Mouse (Mus musculus): Measurements from ENCODE around the gene Hltf. TPM values are rescaled to one million over a fixed set of nuclear protein-coding genes. Genes with fewer than 3 reads are reported as not detected.

Hltf gene
- total RNA-seq, 4 experiments from 2014 or later = 1.3 to 2.4 (median 2.2) TPM

GRCm38 (mm10) chr3:20145696-20146113 is 88.1 kb downstream of the Hltf start:
- DNase-seq (ENCODE audit: low spot score in 2 of 2) = no peak

GRCm38 (mm10) chr3:20146884-20147395 is 89.3 kb downstream of the Hltf start:
- no peak for DNase-seq (ENCODE audit: low spot score in 2 of 2)

GRCm38 (mm10) chr3:20147647-20148046 is 90.0 kb downstream of the Hltf start:
- no peak for DNase-seq (ENCODE audit: low spot score in 2 of 2)

GRCm38 (mm10) chr3:20150511-20150910 is 92.9 kb downstream of the Hltf start:
- DNase-seq (ENCODE audit: low spot score in 2 of 2) = no peak

GRCm38 (mm10) chr3:20151651-20152050 is 94.0 kb downstream of the Hltf start:
- no peak for DNase-seq (ENCODE audit: low spot score in 2 of 2)

GRCm38 (mm10) chr3:20154531-20155367 is 97.1 kb downstream of the Hltf start, which contains the start of gene Gyg:
TSS of gene Gyg (minus strand) at chr3:20155317.
- peak; percentile 60 to 74 for DNase-seq (ENCODE audit: low spot score in 2 of 2)

- no peak for DNase-seq (ENCODE audit: low spot score in 2 of 2)
Observed at GRCm38 (mm10) chr3:20155476-20155875, 97.9 kb downstream of the Hltf start.

- DNase-seq (ENCODE audit: low spot score in 2 of 2) = no peak
Observed at GRCm38 (mm10) chr3:20167487-20167886, 109.9 kb downstream of the Hltf start.

Other genes with a start within 250 kb of the Hltf start
- 1 to 10 TPM; 2.8 to 5.4 (median 4.3) TPM for gene Cp, start 100.8 kb upstream of the Hltf start, total RNA-seq (2022)
- 1 to 10 TPM; 3.1 to 4.1 (median 3.8) TPM for gene Hps3, start 22.5 kb upstream of the Hltf start, total RNA-seq (2022)
- gene Gyg, start 97.5 kb downstream of the Hltf start, total RNA-seq (2022) = 100 to 1,000 TPM; 435 to 506 (median 464) TPM
- gene Cpa3, start 184.4 kb downstream of the Hltf start, total RNA-seq (2022) = 1 to 10 TPM in 3 of 4 experiments, under 1 TPM in 1; 0.79 to 2.3 (median 1.2) TPM
- not detected for gene Cpb1, start 217.9 kb downstream of the Hltf start, total RNA-seq (2022)